ENCODE assay signal across 20 mouse cellular contexts in the genomic region with DNA sequence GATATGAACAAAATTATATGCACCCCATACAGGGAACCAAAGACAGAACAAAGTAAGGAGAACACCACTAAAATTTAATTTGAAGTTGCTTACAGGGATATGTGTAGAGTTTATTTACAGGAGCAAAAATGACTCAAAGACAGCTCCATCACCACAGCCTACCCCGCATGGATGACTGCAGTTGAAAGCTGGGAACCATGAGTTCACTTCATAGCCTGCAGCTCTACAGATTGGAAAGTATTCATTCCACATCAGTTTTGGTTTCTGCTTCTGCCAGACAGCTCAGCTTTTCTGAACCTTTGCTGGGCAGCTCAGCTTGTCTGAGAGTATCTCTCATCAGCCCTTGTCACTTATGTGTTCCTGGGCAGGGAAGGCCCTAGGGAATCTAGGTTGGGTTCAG.
DNase-seq lines count a peak whose midpoint lies in the region; ATAC-seq and TF ChIP-seq lines count a peak whose summit lies in the region.
"Had no signal": no experiment of that assay in that cellular context is flagged by ENCODE, and none has a peak within 500 bp of the region (broad histone marks: within the 10 kb centered on the region; RNA-seq: fewer than 3 reads in every experiment).

No protein-coding gene starts in this region.

- peak; percentile 51 for ATAC-seq in Patski
- no peak for ATAC-seq in forebrain, embryonic 13.5 days
- ATAC-seq: activated CD4-positive, CD25-positive, alpha-beta regulatory T cell, adult 4 months; CD4-positive, CD25-positive, alpha-beta regulatory T cell, adult 4 months had no signal

- no peaks in the 10 kb centered on the region for H3K4me1 ChIP-seq in forebrain, embryonic 13.5 days

- DNase-seq in Muller cell, postnatal 12 days (ENCODE audit: inconsistent ontology term), result peak; percentile 6
- DNase-seq in Patski (ENCODE audit: low read depth, low spot score), result peak; percentile 56
- DNase-seq in embryo, embryonic 11 days, result no peak
- DNase-seq: adrenal gland, adult 2 months; adrenal gland, adult 8-10 months; adrenal gland, postnatal 10 days; adrenal gland, postnatal 14 days; adrenal gland, postnatal 25 days; adrenal gland, postnatal 36 days; B cell, adult 2 months; cerebellum, adult 11 months; cerebellum, adult 11-12 months; cerebellum, adult 18-20 months; cerebellum, adult 2 months; cerebellum, adult 8-10 months had no signal

- CTCF ChIA-PET in Patski (lab: Charles Lee), result no interaction called here

- no peaks in the 10 kb centered on the region for H3K27me3 ChIP-seq in Patski
- H3K27me3 ChIP-seq in forebrain, embryonic 13.5 days, result no peaks in the 10 kb centered on the region
- H3K27me3 ChIP-seq: CH12.LX had no signal

- in situ Hi-C loops in Patski (cut with MboI; ENCODE audit: low pct_unique_long_range_greater_than_20kb), result no loop called here

- no peak overlapping the region for H3K4me2 ChIP-seq in forebrain, embryonic 13.5 days

- H3K4me3 ChIP-seq in forebrain, embryonic 13.5 days, result no peak overlapping the region

- no peak overlapping the region for H3K27ac ChIP-seq in forebrain, embryonic 13.5 days

- no peak for TF ChIP-seq CTCF in Patski (IDR thresholded peaks at IDR 0.05)

- no peak overlapping the region for H3K9ac ChIP-seq in forebrain, embryonic 13.5 days

- POLR2A ChIA-PET in Patski (lab: Charles Lee), result no interaction called here

- H3K36me3 ChIP-seq in forebrain, embryonic 13.5 days (ENCODE audit: poor library complexity, severe bottlenecking), result no peaks in the 10 kb centered on the region
- H3K36me3 ChIP-seq: G1E had no signal

- 88% methylated on average over 1 of the region's 1 CpGs for WGBS in forebrain, embryonic 13.5 days

- no peaks in the 10 kb centered on the region for H3K9me3 ChIP-seq in forebrain, embryonic 13.5 days (replicated peaks)
- H3K9me3 ChIP-seq: G1E had no signal
